Mouse (Mus musculus): Measurements from ENCODE around the gene 2310011J03Rik.
"Not testable (repeated sequence)": the region's sequence is repeated elsewhere in the genome, so short reads cannot be mapped to it uniquely, and the experiment has no call there.

The 2310011J03Rik gene

DNA sequence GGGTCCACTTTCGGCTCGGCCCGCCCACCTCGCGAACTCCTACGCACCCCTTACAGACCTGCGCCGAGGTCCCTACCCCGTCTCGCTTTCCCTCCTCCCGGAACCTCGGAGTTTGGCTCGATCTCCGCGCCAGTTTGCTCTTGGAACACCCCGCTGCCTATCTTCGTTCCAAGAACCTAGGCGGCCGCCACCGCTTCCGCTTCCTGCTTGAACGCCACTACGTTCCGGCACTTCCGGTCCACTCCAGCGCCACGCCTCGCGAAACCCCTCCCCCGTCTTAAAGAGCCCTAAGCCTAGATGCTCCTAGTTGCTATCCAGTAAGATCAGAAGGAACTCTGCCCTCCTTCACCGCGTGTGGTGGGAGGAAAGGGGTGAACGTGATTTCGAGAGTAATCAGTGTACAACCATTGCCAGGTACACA, at the start of gene 2310011J03Rik:
Gene 2310011J03Rik, minus strand, starts transcription at position 198 of the 421 bp plus-strand sequence.
- peak; percentile 85 for DNase-seq (ENCODE audit: low read depth)

DNA sequence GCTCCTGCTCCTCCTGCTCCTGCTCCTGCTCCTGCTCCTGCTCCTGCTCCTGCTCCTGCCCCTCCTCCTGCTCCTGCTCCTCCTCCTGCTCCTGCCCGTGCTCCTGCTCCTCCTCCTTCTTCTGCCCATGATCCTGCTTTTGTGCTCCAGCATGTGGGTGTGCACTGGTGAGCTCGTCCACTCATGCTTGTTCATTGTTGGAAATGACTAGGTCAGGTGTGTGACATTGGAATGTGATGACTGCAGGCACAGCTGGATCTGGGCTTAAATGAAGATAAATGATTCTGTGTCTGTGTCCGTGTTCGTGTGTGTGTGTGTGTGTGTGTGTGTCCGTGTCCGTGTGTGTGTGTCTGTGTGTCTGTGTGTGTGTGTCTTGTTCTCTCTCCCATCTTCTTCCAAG, 48.1 kb upstream of the 2310011J03Rik start:
- DNase-seq (ENCODE audit: low read depth), result no peak

DNA sequence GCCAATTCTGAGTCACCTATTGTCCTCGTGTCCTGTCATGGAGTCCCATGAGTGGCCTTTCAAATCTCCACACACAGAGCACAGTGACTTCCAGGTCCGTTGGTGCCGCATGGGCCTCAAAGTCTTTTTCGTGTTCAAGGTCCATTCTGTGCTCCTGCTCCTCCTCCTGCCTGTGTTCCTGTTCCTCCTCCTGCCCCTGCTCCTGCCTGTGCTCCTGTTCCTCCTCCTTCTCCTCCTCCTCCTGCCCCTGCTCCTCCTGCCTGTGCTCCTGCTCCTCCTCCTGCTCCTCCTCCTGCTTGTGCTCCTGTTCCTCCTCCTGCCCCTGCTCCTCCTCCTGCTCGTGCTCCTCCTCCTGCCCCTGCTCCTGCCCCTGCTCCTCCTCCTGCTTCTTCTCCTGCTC, 47.6 kb upstream of the 2310011J03Rik start:
- no peak for DNase-seq (ENCODE audit: low read depth)

DNA sequence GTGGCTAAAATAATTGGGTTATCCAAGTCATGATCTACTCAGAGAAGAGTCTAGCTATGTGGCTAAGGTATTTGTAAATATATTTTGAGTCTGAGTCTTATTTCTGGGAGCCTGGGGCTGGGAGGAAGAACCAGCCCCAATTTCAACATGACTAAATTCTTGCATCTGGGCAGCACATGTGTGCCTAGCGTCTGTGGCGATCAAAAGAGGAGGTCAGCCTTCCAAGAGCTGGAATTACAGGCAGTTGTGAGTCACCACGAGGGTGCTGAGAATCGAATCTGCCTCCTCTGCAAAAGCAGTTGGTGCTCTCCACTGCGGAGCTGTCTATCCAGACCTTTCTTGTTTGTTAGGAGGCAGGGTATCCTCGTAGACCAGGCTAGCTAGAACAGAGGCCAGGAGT, 45.4 kb upstream of the 2310011J03Rik start:
- DNase-seq (ENCODE audit: low read depth), result no peak

DNA sequence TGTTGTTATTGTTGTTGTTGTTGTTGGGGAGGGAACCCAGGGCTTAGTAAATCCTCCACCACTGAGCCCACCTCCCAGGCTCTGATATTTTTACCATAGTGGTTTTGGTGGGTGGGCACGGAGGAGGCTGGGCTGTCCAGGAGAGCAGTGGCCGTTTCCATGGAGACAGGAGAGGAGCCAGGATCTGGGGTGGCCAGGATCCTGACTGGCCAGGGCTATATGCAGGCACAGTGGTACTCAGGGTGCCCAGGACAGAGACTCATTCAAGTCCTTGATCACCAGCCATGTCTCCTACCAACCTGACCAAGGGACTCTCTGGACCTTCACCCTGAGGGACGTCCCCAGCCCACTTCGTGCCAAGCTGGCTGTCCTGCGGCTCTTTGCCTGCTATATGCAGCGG, 43.4 kb upstream of the 2310011J03Rik start:
- no peak for DNase-seq (ENCODE audit: low read depth)

DNA sequence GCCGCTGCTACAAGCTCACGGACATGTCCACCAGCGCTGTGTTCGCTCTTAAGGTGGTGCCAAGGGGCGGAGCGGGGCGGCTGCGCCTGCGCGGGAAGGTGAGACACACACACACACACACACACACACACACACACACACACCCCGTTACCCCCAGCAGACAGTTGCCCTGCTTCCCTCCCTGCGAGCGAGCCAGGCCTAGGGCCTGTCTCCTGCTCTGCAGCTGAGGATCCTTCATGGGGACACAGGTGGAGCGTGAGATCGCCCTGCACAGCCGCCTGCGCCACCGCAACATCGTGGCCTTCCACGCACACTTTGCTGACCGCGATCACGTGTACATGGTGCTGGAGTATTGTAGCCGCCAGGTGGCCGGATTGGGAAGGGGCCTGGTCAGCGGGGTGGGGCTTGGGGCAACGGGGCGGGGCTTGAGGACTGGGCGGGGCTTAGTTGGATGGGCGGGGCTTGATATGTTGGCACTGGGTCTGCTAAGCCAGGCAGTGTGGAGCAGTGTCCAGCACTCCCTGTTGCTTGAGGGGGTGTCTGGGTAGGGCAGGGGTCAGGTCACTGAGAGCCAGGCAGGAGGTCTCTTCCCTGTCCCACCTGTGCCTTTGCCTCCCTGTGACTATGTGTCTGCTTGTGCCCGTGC, 37.8 kb upstream of the 2310011J03Rik start:
- no peak for DNase-seq (ENCODE audit: low read depth)

DNA sequence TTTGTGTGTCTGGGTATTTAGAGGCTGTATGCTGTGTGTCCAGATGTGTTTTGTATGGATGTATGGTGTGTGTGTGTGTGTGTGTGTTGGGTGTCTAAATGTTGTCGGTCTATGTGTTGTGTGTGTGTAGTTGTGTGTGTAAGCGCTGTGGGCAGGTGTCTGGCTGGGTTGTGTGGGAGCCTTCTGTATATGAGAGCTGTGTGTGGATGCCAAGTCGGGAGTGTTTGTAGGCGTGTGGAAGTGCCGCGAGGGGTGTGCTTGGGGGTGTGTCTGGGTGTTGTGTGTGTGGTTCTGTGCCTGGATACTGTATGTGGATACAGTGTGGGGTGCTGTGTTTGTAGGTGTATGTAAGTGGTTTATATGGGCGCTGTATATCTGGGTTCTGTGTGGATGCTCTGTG, 37.0 kb upstream of the 2310011J03Rik start:
- DNase-seq (ENCODE audit: low read depth), result no peak

DNA sequence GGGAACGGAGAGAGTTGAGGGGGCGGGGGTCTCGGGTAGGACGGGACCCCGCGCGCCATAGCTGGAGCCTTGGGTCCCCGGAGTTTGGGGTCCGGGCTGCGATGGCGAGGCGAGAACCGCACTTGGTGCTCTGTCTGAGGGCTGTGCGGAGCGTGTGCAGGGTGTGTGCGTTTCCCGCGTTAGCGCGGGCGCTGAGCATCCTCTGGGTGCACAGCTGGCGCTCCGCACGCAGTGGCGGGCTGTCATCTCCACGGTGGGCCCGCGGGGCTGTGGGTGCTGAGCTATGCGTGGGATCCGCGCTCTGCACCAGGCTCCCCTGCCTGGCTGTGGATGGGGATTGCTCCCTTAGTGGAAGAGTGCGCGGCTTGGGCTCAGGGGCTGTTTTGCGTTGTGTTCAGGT, 36.4 kb upstream of the 2310011J03Rik start:
- DNase-seq (ENCODE audit: low read depth), result no peak

DNA sequence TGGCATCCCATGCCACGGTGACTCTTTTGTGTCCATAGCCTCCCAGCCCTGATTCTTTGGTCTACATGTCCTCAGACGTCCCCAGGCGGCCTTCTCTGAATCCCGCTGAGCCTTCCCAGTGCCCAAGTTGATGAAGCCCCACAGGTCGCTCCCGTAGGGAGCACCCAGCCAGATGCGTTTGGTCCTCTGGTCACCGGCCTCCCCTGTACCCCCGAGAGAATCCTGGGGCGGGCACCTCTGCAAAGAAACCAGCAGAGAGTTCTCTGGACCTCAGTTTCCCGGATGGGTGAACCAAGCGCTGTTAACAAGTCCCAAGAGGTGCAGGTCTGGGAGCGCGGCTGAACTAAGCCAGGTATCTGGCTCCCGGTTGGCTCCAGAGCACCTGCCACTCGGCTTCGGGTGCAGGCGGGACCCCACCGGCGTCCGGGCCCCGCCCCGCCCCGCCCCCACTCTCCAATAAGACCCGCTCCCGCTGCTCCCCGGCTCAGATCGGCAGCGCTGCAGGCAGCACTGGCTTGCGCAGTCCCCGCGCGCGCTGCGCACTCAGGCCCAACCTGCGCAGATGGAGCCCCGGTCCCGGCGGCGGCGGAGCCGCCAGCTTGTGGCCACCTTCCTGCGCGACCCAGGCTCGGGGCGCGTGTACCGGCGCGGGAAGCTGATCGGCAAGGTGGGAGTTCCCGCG, 35.8 kb upstream of the 2310011J03Rik start, which contains the start of gene Plk5:
Gene Plk5, plus strand, starts transcription at position 459 of the 682 bp plus-strand sequence.
- DNase-seq (ENCODE audit: low read depth), result no peak

DNA sequence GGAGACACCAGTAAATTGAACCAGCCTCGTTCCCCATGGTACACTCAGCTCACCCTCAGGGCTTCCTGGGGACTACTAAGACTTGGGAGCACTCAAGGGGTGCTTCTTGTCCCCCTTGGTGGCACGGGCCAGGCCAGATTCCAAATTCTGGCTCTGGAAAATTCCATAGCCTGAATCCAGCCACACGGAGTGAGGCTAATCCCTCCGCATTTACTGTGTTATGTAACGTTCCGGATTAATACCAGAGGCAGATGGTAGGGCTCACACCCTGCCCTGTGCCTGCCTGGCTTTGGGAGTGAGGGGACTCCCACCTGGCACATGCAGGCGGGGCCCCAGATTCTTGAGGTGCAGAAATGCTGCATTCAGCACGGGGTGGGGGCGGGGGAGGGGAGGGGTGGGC, 35.1 kb upstream of the 2310011J03Rik start:
- DNase-seq (ENCODE audit: low read depth), result no peak

DNA sequence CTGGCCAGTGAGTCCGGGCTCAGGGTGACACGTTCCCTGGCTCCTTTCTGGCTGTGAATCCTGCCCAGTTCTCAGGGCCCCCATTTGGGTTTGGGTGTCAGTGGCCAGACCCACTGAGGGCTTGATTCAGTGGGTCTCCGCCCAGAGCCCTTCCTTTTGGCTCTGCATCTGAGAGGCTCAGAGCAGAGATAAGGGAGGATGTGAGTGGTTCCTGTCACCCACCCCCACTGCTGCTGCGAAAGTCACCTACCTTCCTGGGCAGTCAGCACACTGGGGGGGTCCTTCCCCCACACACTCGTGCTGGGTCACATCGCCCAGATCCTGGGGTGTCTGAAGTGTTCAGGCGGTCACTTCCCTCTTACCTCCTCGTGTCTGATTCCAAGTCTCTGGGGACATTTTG, 32.4 kb upstream of the 2310011J03Rik start:
- no peak for DNase-seq (ENCODE audit: low read depth)

DNA sequence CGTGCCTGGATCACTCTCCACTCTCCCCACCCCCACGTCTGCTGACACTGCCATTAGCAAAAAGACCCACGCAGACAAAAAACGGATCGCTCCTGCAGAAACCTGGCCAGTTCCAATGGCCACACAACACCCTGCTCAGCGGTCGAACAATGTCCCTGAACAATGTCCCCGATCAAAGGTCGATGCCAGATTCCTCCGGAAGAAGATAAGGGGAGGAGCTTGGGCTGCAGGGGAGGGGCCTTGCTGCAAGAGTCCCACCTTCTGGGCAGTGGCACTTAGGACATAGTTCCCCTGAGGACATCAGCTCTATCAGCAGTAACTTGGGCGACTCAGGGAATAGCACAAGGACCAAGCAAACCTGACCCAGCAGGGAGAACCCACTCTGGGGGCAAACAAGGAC, 31.6 kb upstream of the 2310011J03Rik start:
- no peak for DNase-seq (ENCODE audit: low read depth)

DNA sequence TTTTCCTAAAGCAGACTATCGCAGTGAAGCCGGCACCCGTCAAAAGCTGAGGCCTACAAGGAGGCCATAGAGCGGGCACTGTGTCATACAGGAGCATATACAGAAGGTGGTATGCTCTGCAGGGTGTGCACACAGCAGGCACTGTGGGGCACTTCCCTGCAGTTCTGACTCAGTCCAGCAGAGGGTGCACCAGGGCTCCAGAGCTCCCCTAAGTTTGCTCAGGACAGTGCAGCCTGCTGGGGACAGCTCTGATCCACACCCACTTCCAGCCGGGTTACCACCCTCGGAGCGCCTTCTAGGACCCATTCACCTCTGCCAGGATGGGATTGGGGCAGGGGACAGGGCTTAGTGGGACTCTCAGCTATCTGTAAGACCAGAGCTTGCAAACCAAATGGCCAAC, 30.0 kb upstream of the 2310011J03Rik start:
- DNase-seq (ENCODE audit: low read depth), result peak; percentile 86

DNA sequence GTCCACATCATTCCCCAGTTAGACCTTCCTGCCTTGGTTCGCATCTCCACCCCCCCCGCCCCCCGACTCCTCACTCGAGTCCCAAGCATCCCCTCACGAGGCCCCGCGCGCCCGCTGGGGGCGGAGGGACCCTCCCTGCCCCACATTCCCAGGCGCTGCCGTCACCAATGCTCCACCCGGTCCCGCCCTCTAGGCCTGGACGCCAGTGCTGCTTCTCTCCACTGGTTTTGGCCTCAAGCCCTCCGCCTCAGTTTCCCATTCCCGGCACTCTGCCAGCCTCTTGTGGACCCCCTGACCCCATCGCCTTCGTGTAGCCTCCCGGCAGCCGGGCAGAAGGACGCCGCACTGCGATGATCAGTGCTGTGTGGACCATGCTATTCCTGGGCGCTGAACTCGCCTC, 28.6 kb upstream of the 2310011J03Rik start:
- no peak for DNase-seq (ENCODE audit: low read depth)

DNA sequence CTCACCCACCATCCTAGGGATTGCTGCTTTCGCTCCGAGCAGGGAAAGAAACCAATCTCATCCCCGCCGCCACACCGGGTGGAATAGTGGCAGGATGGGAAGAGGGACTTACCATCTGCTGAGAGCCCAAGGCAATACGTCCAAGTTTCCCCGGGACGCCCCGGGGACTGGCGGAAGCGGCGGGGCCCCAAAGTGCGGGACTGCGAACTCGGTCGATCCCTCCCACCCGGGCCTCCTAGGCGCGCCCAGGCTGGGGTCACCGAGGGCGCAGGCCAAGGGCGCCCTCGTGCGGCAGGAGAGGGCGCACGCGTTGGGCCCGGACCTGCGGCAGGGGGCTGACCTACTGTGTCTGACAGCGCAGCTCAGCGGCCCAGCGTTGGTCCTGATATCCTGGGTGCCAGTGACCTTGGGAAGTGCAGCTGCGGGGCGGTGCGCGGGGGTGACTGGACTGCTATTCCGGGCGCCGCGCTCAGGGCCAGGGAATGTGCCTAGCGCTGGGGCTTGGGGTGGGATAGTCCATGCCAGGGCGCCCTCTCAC, 28.0 kb upstream of the 2310011J03Rik start, which contains the start of gene Adamtsl5:
Gene Adamtsl5, minus strand, starts transcription at position 169 of the 538 bp plus-strand sequence.
- peak; percentile 63 for DNase-seq (ENCODE audit: low read depth)

DNA sequence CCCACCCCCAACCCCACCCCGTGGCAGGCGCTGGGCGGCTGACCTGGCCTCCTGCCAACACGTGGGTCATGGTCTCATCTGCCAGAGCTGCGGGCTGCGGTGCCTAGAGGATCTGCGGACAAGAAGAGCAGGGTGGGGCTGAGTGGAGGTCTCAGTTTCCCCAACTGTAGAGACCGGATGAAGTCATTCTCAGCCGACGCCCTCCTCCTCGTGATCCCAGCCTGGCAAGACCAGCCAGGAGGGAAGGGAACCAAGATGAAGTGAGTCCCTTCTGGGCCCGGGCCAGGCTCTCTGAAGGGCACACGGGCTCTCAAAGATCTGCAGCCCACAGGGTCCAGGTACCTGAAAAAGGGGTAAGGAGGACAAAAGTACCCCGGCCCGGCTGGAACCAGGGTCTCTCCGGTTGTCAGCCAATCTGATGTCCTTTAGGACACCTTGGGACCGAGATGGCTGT, 27.2 kb upstream of the 2310011J03Rik start:
- DNase-seq (ENCODE audit: low read depth), result no peak

DNA sequence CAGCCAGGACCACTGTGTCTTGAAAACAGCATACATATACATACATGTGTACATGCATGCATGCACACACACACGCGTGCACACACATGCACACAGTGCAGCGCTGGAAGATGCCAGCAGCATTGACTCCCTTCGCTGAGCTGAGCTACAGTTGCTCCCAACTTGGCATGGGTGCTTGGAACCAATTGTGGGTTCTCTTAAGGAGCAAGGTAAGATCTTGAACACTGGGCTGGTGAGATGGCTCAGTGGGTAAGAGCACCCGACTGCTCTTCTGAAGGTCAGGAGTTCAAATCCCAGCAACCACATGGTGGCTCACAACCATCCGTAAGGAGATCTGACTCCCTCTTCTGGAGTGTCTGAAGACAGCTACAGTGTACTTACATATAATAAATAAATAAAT, 25.6 kb upstream of the 2310011J03Rik start:
- DNase-seq (ENCODE audit: low read depth), result not testable (repeated sequence)

DNA sequence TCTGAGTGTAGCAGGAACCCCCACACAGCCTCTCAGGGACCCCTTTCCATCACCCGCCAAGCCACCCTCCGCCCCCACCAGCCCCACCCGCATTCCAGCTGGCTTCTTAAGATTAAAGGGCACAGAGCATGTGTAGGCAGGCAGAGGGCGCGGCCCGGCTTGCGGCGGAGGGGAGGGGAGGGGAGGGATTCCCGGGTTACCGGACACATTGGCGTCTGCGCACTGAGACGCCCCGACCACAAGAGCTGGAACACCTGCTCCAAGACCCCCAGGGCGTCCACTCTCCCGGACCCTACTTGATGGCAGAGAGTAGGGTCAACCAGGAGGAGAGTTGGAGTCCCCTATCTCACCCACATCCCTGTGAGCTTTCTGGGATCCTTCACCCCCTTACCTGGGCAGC, 24.8 kb upstream of the 2310011J03Rik start:
- no peak for DNase-seq (ENCODE audit: low read depth)

DNA sequence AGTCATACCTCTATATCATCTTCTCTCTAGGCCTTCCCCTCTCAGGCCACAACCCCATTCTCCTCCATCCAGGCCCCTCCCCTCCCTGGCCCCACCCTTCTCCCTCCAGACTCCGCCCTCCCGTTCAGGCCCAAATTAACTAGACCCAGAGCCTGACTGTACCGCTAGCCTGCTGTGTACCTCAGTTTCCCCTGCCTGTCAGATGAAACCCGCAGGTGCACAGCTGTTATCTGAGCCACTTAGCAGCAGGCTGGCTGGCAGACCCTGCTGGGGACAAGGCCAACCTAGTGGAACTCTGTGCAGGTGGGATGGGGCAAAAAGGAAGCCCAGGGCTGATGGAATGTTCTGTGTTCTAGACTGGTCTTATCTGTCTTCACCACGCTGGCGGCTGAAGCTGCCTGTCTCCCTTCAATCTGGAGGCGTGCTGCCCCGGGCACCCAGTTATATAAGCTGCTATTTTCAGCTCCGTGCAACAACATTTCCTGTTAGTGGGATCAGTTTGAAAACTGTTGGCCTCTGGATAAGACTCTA, 23.9 kb upstream of the 2310011J03Rik start:
- no peak for DNase-seq (ENCODE audit: low read depth)

DNA sequence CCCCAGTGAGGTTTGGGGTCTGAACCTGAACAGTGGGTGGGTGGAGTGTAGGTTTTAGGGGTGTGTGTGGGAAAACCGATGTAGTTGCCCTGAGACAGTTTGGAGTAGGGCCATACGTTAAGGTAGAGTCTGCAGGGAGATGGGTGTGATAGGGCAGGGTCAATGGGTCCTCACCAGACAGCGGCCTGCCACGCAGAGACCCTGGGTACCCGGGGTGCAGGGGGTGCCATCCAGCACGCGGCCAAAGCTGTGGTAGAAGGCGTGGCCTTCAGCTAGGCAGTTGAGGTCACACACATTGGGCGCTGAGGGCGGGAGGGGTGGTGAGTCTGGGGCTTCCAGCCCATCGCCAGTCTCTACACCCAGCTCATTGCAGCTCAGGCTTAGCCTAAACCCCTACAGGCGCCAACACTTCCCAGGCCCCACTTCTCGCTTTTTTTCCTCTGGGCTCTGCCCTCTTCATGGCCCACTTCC, 23.1 kb upstream of the 2310011J03Rik start:
- no peak for DNase-seq (ENCODE audit: low read depth)

DNA sequence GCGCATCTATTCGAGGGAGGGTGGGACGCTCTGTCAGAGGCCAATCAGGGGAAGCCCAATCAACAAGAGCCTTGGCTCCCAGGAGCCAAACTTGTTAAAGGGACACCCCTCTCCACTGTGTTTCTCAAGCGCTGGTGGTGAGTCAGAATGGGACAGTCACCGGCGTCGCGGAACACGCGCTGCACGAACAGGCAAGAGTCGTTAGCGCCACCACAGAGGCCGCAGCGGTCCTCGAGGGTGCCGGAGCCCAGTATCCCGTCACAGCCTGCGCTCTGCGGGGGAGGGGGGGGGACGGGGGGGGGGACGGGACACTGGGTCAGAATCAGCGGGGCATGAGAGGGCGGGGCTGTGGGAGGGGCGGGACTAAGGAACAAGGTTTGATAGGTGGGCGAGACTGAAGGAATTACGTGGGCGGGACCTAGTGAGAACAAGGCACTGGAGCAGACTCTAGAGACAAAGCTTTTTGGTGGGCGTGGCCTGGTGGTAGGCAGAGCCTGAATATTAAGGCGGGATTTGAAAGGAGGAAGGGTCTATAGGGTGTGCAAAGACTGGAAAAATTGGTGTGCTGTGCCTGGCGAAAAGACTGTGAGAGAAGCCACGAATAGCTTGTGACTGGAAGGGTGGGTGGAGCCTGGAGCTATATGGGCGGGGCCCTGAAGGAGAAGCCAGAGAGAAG, 22.6 kb upstream of the 2310011J03Rik start:
- DNase-seq (ENCODE audit: low read depth), result peak; percentile 82

DNA sequence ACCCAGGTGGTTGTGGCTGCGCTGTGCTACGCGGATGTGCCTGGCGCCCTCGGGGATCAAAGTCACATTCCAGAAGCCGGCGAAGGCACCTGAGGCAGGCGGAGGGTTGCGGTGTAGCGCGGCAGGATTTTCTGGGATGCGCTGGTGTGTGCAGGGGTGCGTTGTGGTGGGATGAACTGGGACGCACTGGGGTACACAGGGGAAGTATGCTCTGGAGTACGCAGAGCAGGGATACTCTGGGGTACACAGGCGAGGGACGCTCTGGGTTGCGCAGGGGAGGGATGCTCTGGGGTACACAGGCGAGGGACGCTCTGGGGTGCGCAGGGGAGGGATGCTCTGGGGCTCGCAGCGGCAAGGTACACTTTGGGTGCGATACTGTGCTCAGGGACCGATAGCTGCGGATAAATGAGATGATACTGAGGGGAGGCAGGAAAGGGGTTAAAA, 22.0 kb upstream of the 2310011J03Rik start:
- DNase-seq (ENCODE audit: low read depth), result no peak

Measured in c-Kit-positive CD71-negative TER-119-negative erythroid progenitor cells, embryonic 14.5 days (primary cell).